Mouse (Mus musculus) stomach, embryonic 16.5 days (tissue): ENCODE measurements around the gene BC052040. TPM values are rescaled to one million over a fixed set of nuclear protein-coding genes. Genes with fewer than 3 reads are reported as not detected.

Source experiments
- ATAC-seq: fragments of 200-750 bp; cut with Nextera tagmentation; 2 replicates; pipeline ENCODE4 v1.8.0; 2017; ENCODE audit warnings: moderate number of reproducible peaks, moderate TSS enrichment; ENCODE audit not compliant: insufficient read depth, low FRiP score
- H3K27ac ChIP-seq: fragments of 300-500 bp; sonication (generic); 2 replicates; pipeline ENCODE4 v1.5.1; 2014; ENCODE audit warnings: low read length
- H3K27me3 ChIP-seq: fragments of 300-500 bp; sonication (generic); 2 replicates; pipeline ENCODE4 v1.6.1; 2014; ENCODE audit warnings: low read length, control low read depth, mixed read lengths; ENCODE audit not compliant: control insufficient read depth, insufficient read depth
- H3K36me3 ChIP-seq: fragments of 300-500 bp; sonication (generic); 2 replicates; pipeline ENCODE4 v1.6.1; 2014; ENCODE audit warnings: low read length; ENCODE audit not compliant: control insufficient read depth, insufficient read depth
- H3K4me1 ChIP-seq: fragments of 300-500 bp; sonication (generic); 2 replicates; pipeline ENCODE4 v1.6.1; 2014; ENCODE audit warnings: low read length, control low read depth, mixed read lengths; ENCODE audit not compliant: control insufficient read depth, insufficient read depth
- H3K4me2 ChIP-seq: fragments of 300-500 bp; sonication (generic); 2 replicates; pipeline ENCODE4 v1.6.1; 2014; ENCODE audit warnings: low read depth, low read length, mixed read lengths
- H3K4me3 ChIP-seq: fragments of 300-500 bp; sonication (generic); replicated peaks from 2 replicates; pipeline ENCODE4 v1.5.1; 2014; ENCODE audit warnings: mild to moderate bottlenecking, low read length
- H3K9ac ChIP-seq: fragments of 300-500 bp; sonication (generic); 2 replicates; pipeline ENCODE4 v1.6.1; 2014; ENCODE audit warnings: low read length
- H3K9me3 ChIP-seq: fragments of 300-500 bp; sonication (generic); replicated peaks from 2 replicates; pipeline ENCODE4 v1.6.1; 2016; ENCODE audit warnings: low read length, control low read depth; ENCODE audit not compliant: control insufficient read depth
- WGBS: fragments of 180-500 bp; shearing (Covaris S2); extraction: QIAGEN DNeasy Blood & Tissue Kit; methylation state at CpG from one replicate; pipeline ENCODE4 v1.1.7; 2014; 5-methylcytosine and 5-hydroxymethylcytosine counted together
- polyA plus RNA-seq: library from polyadenylated mRNA; unstranded; fragments of >200 nt; fragmentation: Nextera tagmentation; extraction: Ambion mirVana; gene quantifications from 2 replicates; pipeline ENCODE4 v1.2.1, GENCODE M21; 2015

The BC052040 gene
- polyA plus RNA-seq, 1 experiment from 2014 or later, result 13.3 TPM

DNA sequence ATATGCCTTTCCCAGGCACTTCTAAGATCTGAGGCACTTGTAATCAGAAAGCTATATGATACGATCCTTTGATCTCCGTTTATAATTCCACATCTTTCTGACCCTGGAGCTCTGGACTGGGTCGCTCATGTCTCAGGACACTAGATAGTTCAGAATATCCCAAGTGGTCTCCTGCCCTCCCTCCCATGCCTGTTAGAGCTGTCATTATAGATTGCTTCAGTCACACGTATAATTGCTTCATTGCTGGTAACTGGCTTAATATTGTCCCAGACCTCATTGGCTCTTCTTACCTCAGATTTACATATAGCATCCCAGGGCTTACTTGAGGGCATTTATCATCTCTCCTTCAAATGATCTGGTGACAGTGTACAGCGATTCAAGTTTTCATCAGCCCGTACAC is 149.0 kb downstream of the BC052040 start:
- Histone ChIP-seq H3K27me3 (no peaks in the 10 kb centered on the region), H3K9me3 (no peaks in the 10 kb centered on the region), H3K36me3 (no peaks in the 10 kb centered on the region), H3K4me2 (no peak overlapping the region), H3K4me1 (no peaks in the 10 kb centered on the region), H3K9ac (no peak overlapping the region), H3K27ac (no peak overlapping the region), H3K4me3 (no peak overlapping the region)
- no peak for ATAC-seq
- WGBS, result 69% methylated on average over 6 of the region's 6 CpGs

DNA sequence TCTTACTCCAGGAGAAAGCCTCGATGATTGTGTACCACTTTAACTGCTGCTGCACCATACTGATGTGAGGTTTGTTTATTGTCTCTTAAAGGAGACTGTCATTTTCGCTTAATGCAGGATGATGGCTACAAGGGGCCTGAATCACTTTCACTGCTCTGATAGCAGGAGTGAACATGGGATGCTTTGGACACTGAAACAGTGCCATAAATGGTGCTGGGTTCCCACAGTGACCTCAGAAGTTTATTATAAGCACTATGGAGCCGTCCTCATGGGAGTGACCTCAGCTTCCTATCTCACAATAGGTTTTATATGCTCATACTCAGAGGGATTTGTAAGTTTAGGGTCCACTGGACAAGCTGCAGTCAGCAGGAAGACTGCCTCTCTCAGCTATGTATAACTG is 149.7 kb downstream of the BC052040 start:
- no peaks in the 10 kb centered on the region for H3K36me3 ChIP-seq
- no peak overlapping the region for H3K27ac ChIP-seq
- H3K9ac ChIP-seq, result no peak overlapping the region
- 49% methylated on average over 3 of the region's 3 CpGs for WGBS
- H3K4me3 ChIP-seq, result no peak overlapping the region
- H3K9me3 ChIP-seq, result no peaks in the 10 kb centered on the region
- no peaks in the 10 kb centered on the region for H3K27me3 ChIP-seq
- no peaks in the 10 kb centered on the region for H3K4me1 ChIP-seq
- no peak overlapping the region for H3K4me2 ChIP-seq
- ATAC-seq, result no peak

DNA sequence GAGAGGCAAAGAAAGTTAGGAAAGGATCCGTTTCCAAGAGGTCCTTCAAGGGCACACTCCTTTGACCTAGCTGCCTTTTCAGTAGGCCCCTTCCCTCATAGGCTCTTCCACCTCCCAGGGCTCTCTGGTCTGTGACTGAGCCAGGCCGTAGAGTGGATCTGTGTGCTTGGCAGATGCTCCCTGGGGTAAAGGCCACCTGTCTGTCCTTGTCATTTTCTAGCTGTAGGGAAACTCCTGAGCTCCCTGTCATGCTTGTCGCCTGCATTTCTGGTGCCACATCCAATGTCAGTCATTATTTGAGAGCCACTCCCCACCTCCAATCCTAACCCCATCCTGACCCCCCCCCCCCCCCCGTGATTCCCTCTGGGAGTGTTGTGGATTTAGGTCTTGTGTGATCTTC is 151.1 kb downstream of the BC052040 start:
- 90% methylated on average over 4 of the region's 4 CpGs for WGBS
- Histone ChIP-seq H3K4me1 (no peaks in the 10 kb centered on the region), H3K9me3 (no peaks in the 10 kb centered on the region), H3K4me2 (no peak overlapping the region), H3K4me3 (no peak overlapping the region), H3K36me3 (no peaks in the 10 kb centered on the region), H3K9ac (no peak overlapping the region), H3K27ac (no peak overlapping the region), H3K27me3 (no peaks in the 10 kb centered on the region)
- no peak for ATAC-seq

DNA sequence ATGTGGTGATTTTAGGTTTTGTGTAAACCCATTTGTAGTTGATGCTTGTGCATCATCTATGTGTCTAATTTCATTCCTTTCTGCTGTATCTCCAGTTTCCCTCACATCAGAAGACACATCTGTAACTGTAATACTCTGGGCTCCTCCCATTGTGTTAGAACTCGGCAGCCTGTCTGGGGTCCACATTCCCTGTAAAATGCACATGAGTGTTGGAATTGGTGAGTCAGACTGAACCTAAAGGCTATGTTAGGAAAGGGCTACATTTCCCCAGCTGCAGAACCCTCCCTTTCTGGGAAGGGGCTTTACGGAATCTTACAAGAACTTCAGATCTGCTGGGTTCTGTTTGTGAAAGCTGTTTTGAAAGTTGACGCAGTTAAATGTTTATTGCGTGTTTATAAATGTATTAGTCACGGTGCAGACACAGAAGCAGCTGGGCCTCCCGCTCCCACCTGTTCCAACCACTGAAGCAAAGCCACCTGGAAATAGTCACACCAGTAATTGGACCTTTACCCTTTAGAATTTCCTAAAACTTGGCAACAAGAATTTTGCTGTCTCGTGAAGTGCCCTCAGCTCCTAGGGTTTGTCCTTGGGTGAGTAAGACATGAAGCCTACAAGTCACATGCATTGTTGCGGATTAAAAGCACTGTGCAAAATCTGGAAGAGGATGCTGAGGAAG is 151.6 kb downstream of the BC052040 start:
- WGBS, result 72% methylated on average over 8 of the region's 8 CpGs
- H3K36me3 ChIP-seq, result no peaks in the 10 kb centered on the region
- no peak overlapping the region for H3K27ac ChIP-seq
- no peak overlapping the region for H3K4me2 ChIP-seq
- no peak overlapping the region for H3K9ac ChIP-seq
- no peaks in the 10 kb centered on the region for H3K4me1 ChIP-seq
- no peaks in the 10 kb centered on the region for H3K27me3 ChIP-seq
- no peak for ATAC-seq
- H3K4me3 ChIP-seq, result no peak overlapping the region
- H3K9me3 ChIP-seq, result no peaks in the 10 kb centered on the region

DNA sequence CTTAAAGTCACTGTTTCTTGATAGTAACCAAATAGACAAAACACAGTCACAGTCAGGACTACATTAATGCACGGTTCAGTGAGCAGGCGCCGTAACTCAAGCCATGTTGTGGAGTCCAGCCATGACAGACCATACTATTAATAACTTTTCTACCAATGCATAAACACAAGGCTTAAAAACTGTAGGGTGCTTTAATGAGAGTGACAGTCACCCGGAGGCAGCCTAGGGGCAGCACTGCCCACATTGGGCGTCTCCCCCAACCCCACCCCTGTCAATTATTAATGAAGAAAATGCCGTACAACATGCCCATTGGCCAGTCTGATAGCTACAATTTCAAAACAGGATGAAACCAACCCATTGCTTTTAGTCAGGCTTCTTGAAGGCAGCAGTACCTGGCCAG is 153.3 kb downstream of the BC052040 start:
- no peak overlapping the region for H3K4me2 ChIP-seq
- no peak for ATAC-seq
- no peak overlapping the region for H3K4me3 ChIP-seq
- WGBS, result 81% methylated on average over 6 of the region's 6 CpGs
- no peak overlapping the region for H3K27ac ChIP-seq
- no peaks in the 10 kb centered on the region for H3K9me3 ChIP-seq
- H3K36me3 ChIP-seq, result no peaks in the 10 kb centered on the region
- H3K27me3 ChIP-seq, result no peaks in the 10 kb centered on the region
- no peaks in the 10 kb centered on the region for H3K4me1 ChIP-seq
- H3K9ac ChIP-seq, result no peak overlapping the region

DNA sequence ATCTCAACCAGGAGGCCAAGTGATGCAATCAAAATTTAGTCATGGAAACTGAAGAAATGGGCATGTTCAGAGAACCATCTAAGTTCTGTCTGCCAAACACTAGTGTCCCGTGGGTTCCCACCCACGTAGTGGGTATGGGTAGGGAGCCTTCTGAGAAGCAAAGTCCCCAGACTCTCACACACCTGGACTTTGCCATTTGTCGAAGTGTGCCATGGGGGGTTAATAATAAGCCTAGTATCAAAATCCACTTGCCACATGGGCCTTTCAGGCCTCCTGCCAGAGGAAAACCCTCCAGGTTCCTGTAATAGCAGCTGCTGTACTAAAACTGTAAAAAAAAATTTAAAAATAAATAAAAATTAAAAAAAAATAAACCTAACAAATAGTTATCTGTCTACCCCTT is 154.9 kb downstream of the BC052040 start:
- Histone ChIP-seq H3K36me3 (no peaks in the 10 kb centered on the region), H3K9ac (no peak overlapping the region), H3K4me3 (no peak overlapping the region), H3K27me3 (no peaks in the 10 kb centered on the region), H3K27ac (no peak overlapping the region), H3K9me3 (no peaks in the 10 kb centered on the region), H3K4me2 (no peak overlapping the region), H3K4me1 (no peaks in the 10 kb centered on the region)
- 93% methylated on average over 3 of the region's 3 CpGs for WGBS
- no peak for ATAC-seq

DNA sequence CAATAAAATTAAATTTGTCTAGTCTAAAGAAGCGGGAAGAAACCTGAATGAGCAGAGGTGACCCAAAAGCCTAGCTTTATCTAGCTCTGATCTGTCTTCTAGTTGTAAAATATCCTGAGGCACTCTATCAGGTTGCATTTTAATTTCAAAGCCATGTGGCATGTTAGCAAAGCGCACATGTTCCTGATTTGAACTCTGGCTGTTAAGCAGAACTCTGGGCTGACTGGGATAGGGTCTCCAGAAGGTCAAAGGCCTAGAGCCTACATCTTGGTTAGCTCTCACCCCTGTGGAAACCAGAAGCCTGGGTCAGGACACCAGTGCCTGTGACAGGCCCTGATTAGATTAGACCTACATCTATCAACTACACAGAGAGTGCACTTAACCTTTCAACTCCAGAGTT is 156.4 kb downstream of the BC052040 start:
- no peak overlapping the region for H3K9ac ChIP-seq
- no peaks in the 10 kb centered on the region for H3K36me3 ChIP-seq
- no peak for ATAC-seq
- no peaks in the 10 kb centered on the region for H3K27me3 ChIP-seq
- H3K27ac ChIP-seq, result no peak overlapping the region
- no peaks in the 10 kb centered on the region for H3K4me1 ChIP-seq
- H3K4me2 ChIP-seq, result no peak overlapping the region
- H3K9me3 ChIP-seq, result no peaks in the 10 kb centered on the region
- H3K4me3 ChIP-seq, result no peak overlapping the region
- WGBS, result 77% methylated on average over 2 of the region's 2 CpGs

DNA sequence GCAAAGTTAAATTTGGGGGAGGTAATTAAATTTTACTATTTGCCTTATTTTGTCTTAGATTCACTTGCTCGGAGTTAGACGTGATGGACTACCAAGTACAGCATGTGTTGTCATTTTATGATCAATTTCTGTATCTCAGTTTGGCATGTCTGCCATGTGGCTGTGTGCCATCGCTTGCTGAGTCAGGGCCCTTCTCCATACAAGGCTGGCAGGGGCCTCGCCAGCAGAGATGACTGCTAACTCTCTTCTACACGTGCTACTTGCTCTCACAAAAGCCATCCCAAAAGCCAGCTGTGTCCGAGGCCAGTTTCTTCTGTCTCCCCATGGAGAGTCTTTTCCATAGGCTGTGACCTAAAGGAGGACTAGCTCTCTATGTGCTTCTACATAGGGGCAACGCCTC is 160.5 kb downstream of the BC052040 start:
- Histone ChIP-seq H3K36me3 (no peaks in the 10 kb centered on the region), H3K4me2 (no peak overlapping the region), H3K27me3 (no peaks in the 10 kb centered on the region), H3K9me3 (no peaks in the 10 kb centered on the region), H3K27ac (no peak overlapping the region), H3K4me3 (no peak overlapping the region), H3K4me1 (no peaks in the 10 kb centered on the region), H3K9ac (no peak overlapping the region)
- WGBS, result 81% methylated on average over 7 of the region's 7 CpGs
- ATAC-seq, result no peak

DNA sequence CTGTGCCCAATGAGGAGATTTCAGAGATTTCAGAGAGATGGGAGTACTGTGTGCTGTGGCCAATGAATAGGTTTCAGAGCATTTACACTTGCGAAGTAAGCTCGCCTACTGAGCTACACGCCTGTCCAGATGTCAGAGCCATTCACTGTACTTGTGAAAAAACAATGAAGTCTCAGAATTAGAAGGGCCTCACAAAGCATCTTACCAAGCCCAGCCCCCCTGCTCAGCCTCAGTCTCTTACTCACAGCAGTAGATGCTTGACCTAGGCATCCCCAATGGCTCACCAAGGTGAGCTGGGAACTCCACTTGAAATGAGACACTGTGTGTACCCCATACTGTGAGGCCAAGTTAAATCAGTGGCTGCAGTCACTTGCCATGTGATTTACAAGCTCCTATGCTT is 166.1 kb downstream of the BC052040 start:
- no peak overlapping the region for H3K4me2 ChIP-seq
- no peak overlapping the region for H3K9ac ChIP-seq
- H3K27me3 ChIP-seq, result no peaks in the 10 kb centered on the region
- WGBS, result 92% methylated on average over 3 of the region's 3 CpGs
- H3K4me3 ChIP-seq, result no peak overlapping the region
- H3K27ac ChIP-seq, result no peak overlapping the region
- H3K9me3 ChIP-seq, result no peaks in the 10 kb centered on the region
- ATAC-seq, result no peak
- H3K36me3 ChIP-seq, result no peaks in the 10 kb centered on the region
- peaks cover 4% of the 10 kb centered on the region; the same call in 1 of the 2 replicates for H3K4me1 ChIP-seq
